ENCODE assay signal across 25 mouse cellular contexts in genomic region chr1:104903409-104903808, GRCm38 (mm10).
"Had no signal": no experiment of that assay in that cellular context is flagged by ENCODE, and none has a peak within 500 bp of the region (broad histone marks: within the 10 kb centered on the region; RNA-seq: fewer than 3 reads in every experiment).

No protein-coding gene starts in this region.

- H3K27ac ChIP-seq: gastrocnemius, adult 2 months; heart, embryonic 10.5 days; hindbrain, embryonic 10.5 days; hindbrain, embryonic 12.5 days; hindbrain, embryonic 14.5 days; intestine, embryonic 15.5 days; limb, embryonic 13.5 days; liver, embryonic 13.5 days had no signal

- H3K4me3 ChIP-seq: gastrocnemius, adult 2 months; heart, embryonic 10.5 days; heart, embryonic 12.5 days; hindbrain, embryonic 10.5 days; hindbrain, embryonic 12.5 days; intestine, embryonic 15.5 days; left cerebral cortex, adult 2 months; limb, embryonic 13.5 days; liver, embryonic 13.5 days had no signal

- H3K9me3 ChIP-seq: heart, embryonic 10.5 days; heart, embryonic 12.5 days; hindbrain, embryonic 10.5 days; hindbrain, embryonic 12.5 days; intestine, embryonic 15.5 days; limb, embryonic 13.5 days; liver, embryonic 13.5 days had no signal

- ATAC-seq: hindbrain, embryonic 16.5 days; inflammation-experienced regulatory T-cells, adult 6 months; intestine, embryonic 15.5 days; intestine, postnatal 0 days had no signal

- H3K4me2 ChIP-seq: heart, embryonic 12.5 days; hindbrain, embryonic 12.5 days; hindbrain, embryonic 14.5 days; intestine, embryonic 15.5 days; limb, embryonic 13.5 days; liver, embryonic 11.5 days; liver, embryonic 13.5 days had no signal

- H3K4me1 ChIP-seq: heart, embryonic 10.5 days; heart, embryonic 12.5 days; hindbrain, embryonic 10.5 days; hindbrain, embryonic 12.5 days; intestine, embryonic 15.5 days; limb, embryonic 13.5 days; liver, embryonic 13.5 days had no signal

- H3K36me3 ChIP-seq: heart, embryonic 10.5 days; heart, embryonic 12.5 days; hindbrain, embryonic 10.5 days; hindbrain, embryonic 12.5 days; intestine, embryonic 15.5 days; limb, embryonic 13.5 days; liver, embryonic 13.5 days had no signal

- H3K9ac ChIP-seq: heart, embryonic 12.5 days; hindbrain, embryonic 12.5 days; hindbrain, embryonic 14.5 days; intestine, embryonic 15.5 days; limb, embryonic 13.5 days; liver, embryonic 13.5 days had no signal

- H3K27me3 ChIP-seq: heart, embryonic 12.5 days; hindbrain, embryonic 12.5 days; intestine, embryonic 15.5 days; limb, embryonic 13.5 days; liver, embryonic 13.5 days had no signal

- DNase-seq: gastrocnemius, adult 2 months; gastrocnemius, postnatal 10 days; gastrocnemius, postnatal 25 days; heart, adult 18-20 months; heart, postnatal 10 days; heart, postnatal 4 days; kidney, adult 18-20 months; kidney, adult 8-10 months; kidney, postnatal 10 days; kidney, postnatal 36 days; layer of hippocampus, adult 9-11 months; liver; liver, embryonic 13.5 days had no signal
